Mouse (Mus musculus) ZHBTc4 (cell line): ENCODE results near the gene 4930432M17Rik.

Experiments used
- DNase-seq: peaks from one replicate; pipeline ENCODE4 v3.0.0-alpha.2; 2011; ENCODE audit warnings: low read depth, low spot score

Gene 4930432M17Rik

DNA sequence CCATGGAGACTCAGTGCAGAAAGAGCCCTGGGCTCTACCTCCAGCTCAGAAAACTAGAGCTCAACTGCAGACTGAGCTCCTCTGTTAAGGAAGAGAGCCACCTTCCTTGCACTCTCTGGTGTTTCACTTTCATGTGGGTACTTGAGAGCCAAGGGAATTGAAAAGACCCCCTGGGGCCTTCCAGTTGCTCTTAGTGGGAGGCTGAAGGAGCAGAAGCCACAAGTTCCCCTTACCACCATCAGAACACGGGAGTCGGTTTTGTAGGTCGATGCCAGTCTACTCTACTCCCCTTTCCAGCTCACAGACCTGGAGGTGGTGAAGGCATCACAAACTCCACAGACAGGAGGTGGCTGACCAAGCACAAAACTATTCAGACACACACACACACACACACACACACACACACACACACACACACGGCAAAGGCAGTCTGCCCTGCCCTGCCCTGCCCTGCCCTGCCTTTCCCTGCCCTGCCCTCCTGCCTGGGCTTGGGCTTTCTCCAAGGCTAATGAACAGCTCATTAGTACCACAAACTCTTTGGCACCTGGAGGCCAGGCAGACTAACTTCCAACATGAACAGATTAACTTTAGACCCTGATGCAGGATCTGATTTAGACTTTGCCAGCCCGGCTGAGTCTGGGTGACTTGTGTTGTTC lies 1.7 kb downstream of the 4930432M17Rik start:
- peak; percentile 29 for DNase-seq

DNA sequence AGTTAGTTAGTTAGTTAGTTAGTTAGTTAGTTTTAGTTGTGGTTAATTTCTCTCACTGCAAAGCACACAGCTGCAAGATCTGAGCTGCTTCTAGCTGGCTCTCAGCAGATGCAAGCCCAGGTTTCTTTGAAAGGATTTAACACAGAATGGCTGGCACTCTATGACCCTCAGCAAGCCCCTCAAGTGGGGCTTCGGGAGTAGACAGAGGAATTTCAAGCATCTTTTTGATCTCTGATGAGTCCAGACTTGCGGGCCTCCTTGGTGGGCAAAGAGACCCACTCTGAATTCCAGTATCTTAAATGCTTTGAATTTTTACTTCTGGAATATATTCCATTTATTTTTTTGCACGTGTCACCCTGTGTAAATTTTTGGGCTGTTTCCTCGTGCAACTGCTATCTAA lies 8.4 kb downstream of the 4930432M17Rik start:
- DNase-seq, result no peak

DNA sequence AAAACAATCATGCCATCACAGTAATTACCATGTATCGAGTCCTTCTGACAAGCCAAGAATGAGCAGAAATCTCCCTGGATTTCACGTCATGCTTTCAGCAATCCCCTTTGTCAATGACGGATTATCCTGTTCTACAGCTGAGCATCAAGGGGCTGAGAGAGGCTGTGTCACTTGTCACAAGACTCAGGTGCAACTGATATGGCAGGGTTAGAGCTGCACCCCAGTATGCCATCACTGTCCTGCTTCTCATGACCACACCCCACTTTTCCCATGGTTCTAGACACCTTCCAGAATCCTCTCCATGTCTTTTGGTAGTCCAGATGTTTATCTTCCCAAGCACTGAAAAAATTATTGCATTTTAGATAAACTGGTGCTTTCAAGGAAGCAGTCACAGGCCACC lies 8.9 kb downstream of the 4930432M17Rik start:
- DNase-seq, result no peak

DNA sequence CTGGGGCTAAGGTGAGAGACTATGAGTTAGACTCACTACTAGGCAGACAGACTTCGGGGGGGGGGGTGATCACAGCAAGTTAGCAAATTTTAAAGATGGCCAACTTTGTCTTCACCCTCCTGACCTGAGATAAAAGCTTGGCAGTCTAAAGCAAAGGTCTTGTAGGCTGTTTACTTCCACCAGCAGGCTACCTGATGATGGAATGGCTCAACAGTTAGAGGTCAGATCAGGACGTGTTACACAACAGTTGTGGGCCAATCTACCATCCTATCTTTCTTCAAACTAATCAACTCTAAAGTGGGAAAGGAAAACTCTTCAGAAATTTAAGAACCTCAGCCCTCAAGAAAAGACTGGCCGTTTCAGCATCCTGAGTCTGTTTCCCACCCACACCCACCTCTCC lies 9.6 kb downstream of the 4930432M17Rik start:
- no peak for DNase-seq

DNA sequence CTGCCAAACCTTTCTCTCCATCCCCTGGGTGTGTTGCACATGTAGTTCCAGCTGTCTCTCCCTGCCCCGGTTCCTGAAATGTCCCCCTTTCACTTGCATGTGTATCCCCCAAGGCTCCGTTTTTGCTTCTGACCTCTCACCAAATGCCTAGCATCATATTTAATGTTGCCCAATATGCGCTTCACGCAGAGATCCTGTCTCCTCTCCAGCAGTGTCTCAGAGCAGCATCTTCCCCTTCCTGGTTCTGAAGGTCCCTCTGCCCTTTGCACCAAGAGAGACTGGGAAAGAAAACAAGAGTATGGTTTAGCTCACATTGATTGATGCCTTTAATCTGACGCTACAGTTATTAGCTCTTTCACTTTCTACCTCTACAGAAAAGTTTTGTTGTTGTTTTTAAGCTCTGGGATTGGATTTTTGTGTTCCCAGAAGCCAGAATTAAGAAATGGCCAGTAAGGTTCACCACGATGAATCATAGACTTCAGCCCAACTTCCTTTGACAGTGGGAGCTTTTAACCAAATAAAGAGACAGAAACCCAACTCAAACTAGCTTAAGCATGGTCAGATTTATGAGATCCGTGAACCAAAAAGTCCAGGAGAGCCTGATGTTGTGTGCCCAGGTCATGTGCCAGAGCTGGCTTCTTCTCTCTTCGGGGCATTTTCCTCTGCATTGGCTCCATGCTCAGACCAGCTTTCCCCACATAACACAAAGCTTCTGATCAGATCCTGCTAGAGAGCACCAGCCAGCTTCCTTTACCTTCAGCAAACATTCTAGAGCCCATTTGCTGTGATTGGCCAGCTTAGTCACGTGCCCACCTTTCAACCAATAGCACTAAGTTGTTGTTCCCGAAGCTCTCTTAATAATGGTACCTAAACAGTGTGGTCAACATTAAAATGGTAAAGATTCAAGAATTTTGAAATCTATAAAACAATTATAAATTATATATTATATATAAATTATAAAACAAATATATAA lies 12.2 kb downstream of the 4930432M17Rik start:
- DNase-seq, result no peak

DNA sequence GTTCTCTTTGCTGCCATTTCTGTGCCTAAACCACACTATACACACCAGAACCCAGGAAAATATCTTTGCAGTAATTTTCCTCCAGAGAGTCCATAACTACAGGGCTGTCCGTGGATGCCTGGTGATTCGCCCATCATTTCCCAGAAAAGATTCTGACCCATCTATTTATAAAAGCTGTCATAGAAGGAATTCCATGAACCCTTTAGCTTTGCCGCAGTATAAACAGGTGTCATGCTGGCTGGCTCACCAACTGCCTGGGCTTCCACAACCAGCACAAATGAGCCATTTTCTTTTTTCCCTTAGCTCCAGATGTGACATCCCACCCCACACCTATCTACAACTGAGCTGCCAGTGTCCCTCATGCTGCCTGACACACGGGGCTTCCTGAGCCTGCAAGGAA lies 14.0 kb downstream of the 4930432M17Rik start:
- no peak for DNase-seq

DNA sequence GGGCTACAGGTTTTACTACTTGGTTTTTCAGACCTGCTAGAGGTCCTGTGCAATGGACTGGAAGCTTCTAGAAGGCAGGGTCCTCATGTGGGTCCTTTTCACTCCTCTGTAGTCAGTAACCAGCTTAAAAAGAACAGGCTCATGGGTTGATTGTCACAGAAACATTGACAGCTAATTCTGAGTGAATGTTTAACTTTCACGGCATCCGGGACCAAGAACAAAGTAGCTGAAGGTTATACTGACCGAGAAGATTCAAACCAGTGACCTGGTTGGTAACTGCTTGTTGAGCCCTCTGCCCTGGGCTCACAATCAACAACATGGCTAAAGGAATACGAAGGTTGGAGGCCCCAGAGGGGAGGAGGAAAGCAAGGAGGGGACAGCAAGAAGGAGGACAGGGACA lies 14.4 kb downstream of the 4930432M17Rik start:
- no peak for DNase-seq

DNA sequence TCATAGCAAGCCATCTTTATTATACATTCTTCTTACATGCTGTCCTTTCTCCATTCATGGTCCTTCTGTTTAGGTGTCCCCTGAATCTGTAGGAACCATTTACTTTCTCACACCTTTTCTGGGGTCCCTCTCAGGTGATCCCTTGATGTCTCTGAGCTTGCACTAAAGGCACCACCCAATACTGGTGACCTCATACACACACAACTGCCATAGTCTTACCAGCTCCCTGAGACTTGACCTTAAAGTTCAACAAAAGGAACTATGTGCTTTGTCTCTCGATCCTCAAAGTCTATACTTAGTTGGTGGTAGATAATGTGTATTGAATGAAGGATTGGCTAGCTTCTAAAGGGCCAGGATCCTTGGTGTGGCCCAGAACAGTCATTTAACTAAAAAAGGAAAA lies 15.4 kb downstream of the 4930432M17Rik start:
- no peak for DNase-seq

DNA sequence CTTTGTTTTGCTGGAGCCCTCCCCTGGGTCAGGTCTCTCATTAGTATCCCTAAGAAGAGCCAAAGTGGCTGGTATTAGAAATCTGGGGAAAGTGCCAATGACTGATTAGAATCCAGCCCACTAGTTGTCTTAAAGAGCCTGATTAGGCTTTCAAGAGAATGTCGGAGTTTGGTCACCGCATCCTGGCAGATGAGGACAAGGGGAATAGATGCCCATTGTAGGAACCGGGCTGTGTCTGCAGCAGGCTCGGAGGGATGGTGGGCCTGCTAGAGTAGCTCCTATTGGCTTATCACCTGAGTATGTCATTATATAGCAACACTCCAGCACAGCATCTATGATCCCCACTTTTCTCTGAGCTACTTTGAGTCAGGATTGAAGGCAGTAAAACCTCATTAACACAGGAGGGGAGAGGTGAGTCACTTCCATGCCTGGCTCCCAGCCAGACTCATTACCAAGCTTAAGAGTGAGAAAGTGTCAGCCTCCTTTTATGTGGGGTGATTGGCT lies 15.9 kb downstream of the 4930432M17Rik start:
- DNase-seq, result no peak

DNA sequence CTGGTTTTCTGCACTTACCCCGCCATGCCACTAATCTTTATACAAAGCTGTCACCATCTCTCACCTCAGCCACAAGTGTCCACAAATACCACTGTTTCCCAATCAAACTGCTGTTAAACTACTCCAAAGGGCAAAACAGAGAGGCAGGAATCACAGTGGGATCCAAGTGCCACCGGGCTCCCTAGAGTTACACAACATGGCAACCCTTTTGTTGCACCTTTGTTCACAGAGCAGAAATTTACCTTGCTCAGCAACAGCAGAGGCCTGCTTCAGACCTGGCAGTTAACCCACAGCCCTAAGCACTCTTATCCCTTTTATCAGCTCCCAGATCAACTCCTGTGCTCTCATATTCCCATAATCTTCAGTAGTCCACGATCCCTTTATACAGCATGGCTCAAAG lies 17.2 kb downstream of the 4930432M17Rik start:
- no peak for DNase-seq

DNA sequence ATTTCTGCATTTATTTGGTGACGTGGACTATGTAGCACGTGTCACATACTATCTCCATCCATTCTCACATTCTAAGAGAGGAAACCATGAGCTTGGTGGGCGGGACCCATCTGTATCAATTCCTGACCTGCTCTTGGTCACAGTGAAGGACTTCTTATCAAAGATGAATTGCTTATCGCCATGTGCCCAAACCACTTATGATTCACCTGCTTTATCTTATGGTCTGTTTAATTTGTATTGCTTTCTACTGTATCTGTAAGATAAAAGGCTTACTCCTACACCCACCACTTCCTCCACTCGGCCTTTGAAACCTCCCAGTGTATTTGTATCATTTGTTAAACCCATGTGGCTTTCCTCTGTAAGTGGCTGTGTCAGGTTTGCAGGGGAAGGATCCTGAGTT lies 18.5 kb downstream of the 4930432M17Rik start:
- DNase-seq, result no peak

DNA sequence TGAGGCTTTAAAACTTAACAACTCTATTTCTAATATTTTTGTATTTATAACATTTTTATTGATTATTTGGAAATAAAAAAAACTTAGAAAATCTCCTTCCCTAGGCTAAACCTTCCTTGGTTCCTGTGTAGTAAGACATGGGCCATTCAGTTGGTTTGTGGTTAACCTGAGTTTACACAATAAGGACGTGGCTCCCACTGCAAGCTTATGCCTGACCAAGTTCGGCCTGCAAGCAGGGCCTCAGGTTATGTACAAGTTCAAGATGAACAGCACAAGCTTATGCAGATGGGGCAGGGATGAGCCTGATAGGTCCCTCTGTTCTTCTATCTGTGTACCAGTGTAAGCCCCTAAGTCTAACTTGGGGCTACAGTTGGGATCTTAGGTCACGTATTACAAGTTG lies 19.1 kb downstream of the 4930432M17Rik start:
- DNase-seq, result no peak

DNA sequence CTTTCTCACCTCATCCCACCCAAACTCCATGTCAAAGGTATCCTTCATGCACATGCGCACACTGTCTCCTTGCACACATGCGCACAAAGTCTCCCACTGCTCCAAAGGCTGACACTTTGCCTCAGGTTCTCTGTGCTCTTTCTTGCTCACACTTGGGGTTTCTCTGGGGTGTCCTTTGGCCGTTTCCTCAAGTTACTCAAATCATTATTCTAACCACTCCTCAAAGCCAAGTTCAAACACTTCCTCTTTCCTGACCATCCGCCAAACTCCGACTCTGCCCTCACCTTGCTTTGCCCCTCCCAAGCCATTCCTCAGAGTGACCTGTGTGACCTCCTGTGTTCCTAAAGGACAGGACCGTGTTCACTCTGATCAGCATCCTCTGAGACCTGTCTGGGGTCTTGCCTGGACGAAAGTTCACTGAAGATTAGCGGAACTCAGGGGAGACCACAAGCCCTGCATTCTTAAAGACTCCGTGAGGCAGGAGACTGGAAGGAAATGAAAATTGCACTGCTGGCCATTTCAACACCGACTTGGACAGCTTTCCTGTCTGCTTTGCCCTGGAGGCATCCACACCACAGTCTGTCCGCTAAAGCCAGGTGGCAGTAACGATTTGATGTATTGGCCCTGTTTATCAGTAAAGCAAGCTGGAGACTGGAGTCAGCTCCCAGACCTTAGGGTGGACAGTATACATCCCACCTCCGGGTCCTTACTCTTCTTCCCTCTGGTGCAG lies 22.6 kb downstream of the 4930432M17Rik start:
- peak; percentile 43 for DNase-seq

DNA sequence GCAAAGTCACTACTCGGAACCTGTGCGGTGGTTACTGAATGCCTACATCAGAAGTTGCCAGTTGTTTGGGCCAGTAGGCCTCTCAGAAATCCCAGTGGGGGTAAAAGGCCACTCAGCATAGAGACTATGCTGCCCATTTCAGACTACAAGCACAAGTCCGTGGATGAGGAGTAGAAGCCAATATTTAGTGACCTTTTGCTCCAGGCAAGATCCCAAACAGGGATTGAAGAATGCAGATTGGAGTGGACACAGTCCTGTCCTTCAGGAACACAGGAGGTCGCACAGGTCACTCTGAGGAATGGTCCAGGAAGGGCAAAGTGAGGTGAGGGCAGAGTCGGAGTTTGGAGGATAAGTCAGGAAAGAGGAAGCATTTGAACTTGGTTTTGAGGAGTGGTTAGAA lies 23.2 kb downstream of the 4930432M17Rik start:
- DNase-seq, result no peak

DNA sequence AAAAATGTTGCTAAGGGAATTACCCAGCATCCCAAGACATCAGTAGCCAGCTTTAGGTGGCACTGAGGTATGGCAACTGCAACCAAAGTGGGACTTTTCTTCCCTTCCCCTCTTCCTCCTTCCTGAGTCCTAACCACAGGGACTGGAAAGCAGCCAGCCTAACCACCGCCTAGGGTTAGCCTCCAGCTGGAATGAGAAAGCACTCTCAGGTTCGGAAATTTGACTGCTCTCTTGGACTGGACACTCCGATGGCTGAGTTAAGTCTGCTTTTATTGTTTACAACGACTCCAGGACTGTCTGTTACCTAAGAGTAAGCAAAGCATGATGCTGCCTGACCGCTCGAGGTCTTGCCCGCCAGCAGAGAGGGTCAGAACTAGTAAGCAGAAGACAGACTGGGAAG lies 26.6 kb downstream of the 4930432M17Rik start:
- DNase-seq, result no peak

DNA sequence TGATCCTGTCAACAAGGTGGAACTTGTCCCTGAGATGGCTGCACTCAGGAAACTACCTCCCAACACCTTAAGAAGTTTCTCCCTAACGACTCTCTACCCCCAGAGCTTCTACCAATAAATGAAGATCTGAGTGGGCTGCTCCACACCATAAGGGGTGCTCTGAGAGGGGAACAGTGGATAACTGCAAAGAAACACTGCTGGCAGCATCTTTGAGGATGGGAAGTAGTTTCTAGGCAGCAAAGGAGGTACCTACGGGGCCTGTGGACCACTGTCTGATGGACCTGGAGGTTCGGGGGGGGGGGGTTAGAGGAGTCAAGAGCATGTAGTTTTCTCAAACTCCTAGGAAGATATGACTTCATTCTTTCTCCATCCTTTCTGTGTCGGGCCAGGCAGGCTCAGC lies 28.8 kb downstream of the 4930432M17Rik start:
- no peak for DNase-seq

DNA sequence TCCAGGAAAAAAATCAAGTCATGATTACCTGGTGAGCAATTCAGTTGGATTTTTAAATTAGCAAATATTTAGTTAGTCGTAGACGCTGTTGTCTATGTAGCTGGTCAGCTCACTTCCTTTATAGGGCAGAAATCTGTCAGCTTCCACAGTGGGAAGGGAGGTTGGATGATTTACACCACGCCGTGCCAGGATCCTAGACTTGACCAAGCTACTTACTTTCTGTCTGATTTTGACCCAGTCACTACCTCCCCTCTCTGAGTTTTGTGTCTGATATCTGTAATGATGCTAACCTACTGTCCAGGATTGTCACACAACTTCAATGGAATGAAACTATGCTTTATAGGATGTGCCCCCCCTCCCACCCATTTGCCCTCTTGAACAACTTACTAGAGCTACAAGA lies 29.3 kb downstream of the 4930432M17Rik start:
- DNase-seq, result no peak

DNA sequence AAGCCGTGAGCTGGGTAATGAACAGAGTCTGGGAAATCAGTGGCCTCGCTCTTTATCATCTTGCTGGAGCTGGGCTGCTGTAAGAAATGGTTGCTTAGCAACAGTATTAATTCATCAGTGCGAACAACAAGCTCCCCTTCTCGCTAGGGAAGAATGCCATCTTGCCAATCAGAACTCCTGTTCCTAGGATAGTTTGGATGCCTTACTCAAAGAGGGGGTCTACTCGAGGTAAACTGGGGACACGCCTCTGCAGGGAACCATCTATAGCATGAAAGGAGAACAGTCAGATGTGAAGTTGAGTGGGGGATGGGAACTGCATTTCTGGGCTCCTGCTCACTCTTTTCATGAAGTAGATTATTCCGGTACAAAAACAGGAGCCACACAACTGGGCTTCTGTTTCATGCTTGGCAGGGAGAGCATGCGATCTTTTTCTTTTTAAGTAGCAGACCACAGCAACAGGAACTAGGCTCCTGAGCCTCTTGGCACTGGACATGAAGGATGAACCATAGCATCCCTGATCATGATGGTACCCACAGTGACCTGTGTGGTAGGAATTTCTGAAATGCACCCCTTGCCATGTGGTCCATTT lies 29.9 kb downstream of the 4930432M17Rik start:
- DNase-seq, result no peak

DNA sequence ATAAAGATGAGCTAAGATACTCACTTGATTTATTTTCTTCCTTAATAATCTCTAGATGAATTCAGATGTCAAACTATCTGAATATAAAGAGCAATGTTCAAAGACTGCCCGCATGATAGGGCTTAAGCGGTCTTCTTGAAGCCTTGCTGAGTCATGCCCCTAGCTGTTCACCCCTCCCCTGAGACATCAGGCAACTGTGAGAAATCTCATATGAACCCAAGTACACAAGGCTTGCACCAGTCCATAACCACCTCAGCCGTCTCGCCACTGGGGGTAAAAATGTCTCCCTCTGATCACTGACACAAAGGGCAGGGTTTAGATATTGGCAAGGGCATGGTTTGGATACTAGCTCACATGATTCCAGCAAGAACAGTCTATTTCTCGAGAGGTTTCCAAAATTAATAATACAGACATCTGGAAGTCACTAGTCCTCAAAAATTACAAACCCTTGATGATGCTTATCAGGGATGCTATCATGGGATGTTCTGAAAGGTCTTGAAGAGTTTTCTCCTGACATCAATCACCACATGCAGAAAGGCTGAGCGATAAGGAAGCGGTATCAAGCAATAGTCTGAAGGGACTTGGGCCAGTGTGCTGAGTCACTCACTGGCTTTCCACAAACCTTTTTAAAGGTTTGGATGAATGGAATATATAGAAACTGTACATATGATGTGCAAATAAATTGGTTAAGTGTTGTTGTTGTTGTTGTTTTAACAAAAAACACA lies 32.8 kb downstream of the 4930432M17Rik start:
- no peak for DNase-seq

DNA sequence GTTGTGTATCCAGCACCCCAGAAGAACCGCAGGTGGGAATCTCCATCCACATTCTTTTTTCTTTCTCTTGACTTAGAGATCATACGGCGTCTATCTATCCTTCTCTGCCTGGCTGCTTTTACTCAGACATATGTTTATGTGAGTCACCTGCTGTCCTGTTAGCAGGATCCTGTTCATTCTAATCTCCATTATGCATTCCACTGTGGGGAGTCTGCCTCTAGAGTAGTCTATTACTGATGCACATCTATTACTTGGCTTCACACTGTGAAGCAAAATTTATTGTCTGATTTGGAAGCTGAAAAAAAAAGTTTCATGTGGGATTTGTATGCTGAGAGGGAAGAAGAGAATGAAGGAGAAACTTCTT lies 33.3 kb downstream of the 4930432M17Rik start:
- DNase-seq, result no peak

DNA sequence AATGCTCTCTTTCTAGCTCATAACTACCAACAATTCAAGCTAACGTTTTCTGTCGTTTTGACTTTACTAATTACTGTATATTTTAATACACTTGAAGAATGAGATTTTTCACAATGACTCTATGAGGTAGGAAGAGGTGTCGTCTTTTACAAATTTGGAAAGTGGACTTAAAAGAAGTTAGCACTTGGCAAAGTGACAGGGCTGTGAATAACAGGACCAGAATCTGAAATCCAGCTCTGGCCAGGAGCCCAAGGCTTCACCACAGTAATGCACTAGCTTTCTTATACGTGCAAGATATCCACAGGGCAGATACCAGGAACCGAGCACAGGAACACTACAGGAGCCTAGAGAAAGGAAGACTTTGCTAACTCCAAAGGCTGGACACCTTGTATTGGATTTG lies 35.5 kb downstream of the 4930432M17Rik start:
- DNase-seq, result no peak
